Mouse (Mus musculus) gastrocnemius, postnatal 14 days (tissue): ENCODE measurements at regions not wholly inside any gene's neighbourhood (a gene's known extent, or its start where the extent isn't known, plus 50 kb on each side); places are given as distances from the start of the nearest gene placed in this dataset.
A peak's percentile ranks its signal among the peaks of the same experiment; 100 is the strongest.

Source experiments
- DNase-seq: peaks from one replicate; pipeline ENCODE4 v3.0.0; 2021; ENCODE audit warnings: mixed read lengths
- intact Hi-C: fragments of 180-260 bp; cut with DNase I; formaldehyde crosslinking; loops from one replicate; pipeline ENCODE4 v1.15.1; 2025; ENCODE audit warnings: low total_unique reads

GRCm38 (mm10) chr12:54405066-54405465 is 201.4 kb upstream of the Egln3 start:
- intact Hi-C loops = no loop called here
- DNase-seq = peak; percentile 67

GRCm38 (mm10) chr12:54402591-54402990 is 198.9 kb upstream of the Egln3 start:
- intact Hi-C loops = no loop called here
- peak; percentile 14 for DNase-seq

GRCm38 (mm10) chr12:54401665-54402064 is 198.0 kb upstream of the Egln3 start:
- DNase-seq = no peak
- intact Hi-C loops = no loop called here

GRCm38 (mm10) chr12:54400084-54400483 is 196.4 kb upstream of the Egln3 start:
- intact Hi-C loops = no loop called here
- no peak for DNase-seq

GRCm38 (mm10) chr12:54398080-54398479 is 194.4 kb upstream of the Egln3 start:
- intact Hi-C loops = no loop called here
- no peak for DNase-seq

- intact Hi-C loops = no loop called here
- no peak for DNase-seq
Measured at GRCm38 (mm10) chr12:54396952-54397351, 193.3 kb upstream of the Egln3 start.

- intact Hi-C loops = no loop called here
- no peak for DNase-seq
Measured at GRCm38 (mm10) chr12:54396341-54396740, 192.7 kb upstream of the Egln3 start.

GRCm38 (mm10) chr12:54385401-54385800 is 181.7 kb upstream of the Egln3 start:
- peak; percentile 30 for DNase-seq
- intact Hi-C loops = no loop called here

GRCm38 (mm10) chr12:54384116-54384515 is 180.5 kb upstream of the Egln3 start:
- DNase-seq = no peak
- intact Hi-C loops = no loop called here

- no peak for DNase-seq
- intact Hi-C loops = no loop called here
Measured at GRCm38 (mm10) chr12:54382965-54383364, 179.3 kb upstream of the Egln3 start.

- no peak for DNase-seq
- intact Hi-C loops = no loop called here
Measured at GRCm38 (mm10) chr12:54382061-54382460, 178.4 kb upstream of the Egln3 start.

- no peak for DNase-seq
- intact Hi-C loops = no loop called here
Measured at GRCm38 (mm10) chr12:54380322-54380721, 176.7 kb upstream of the Egln3 start.

GRCm38 (mm10) chr12:54378576-54378975 is 174.9 kb upstream of the Egln3 start:
- intact Hi-C loops = no loop called here
- DNase-seq = no peak

- no peak for DNase-seq
- intact Hi-C loops = no loop called here
Measured at GRCm38 (mm10) chr12:54374060-54374459, 170.4 kb upstream of the Egln3 start.

GRCm38 (mm10) chr12:54369217-54369616 is 165.6 kb upstream of the Egln3 start:
- DNase-seq = no peak
- intact Hi-C loops = no loop called here

- intact Hi-C loops = no loop called here
Measured at GRCm38 (mm10) chr12:54364381-54365095, 160.9 kb upstream of the Egln3 start.

GRCm38 (mm10) chr12:54361762-54362161 is 158.1 kb upstream of the Egln3 start:
- DNase-seq = no peak
- intact Hi-C loops = no loop called here

More at GRCm38 (mm10) chr12:54364381-54365095, 160.9 kb upstream of the Egln3 start:
- no peak for DNase-seq

GRCm38 (mm10) chr12:54354187-54354586 is 150.5 kb upstream of the Egln3 start:
- no peak for DNase-seq
- intact Hi-C loops = loop anchor here (10.0 kb wide), 1 partner anchor 131 kb away; no protein-coding TSS in a partner anchor

GRCm38 (mm10) chr12:54353694-54354093 is 150.0 kb upstream of the Egln3 start:
- intact Hi-C loops = loop anchor here (10.0 kb wide), 1 partner anchor 131 kb away; no protein-coding TSS in a partner anchor
- no peak for DNase-seq

- intact Hi-C loops = loop anchor here (10.0 kb wide), 1 partner anchor 132 kb away; no protein-coding TSS in a partner anchor
Measured at GRCm38 (mm10) chr12:54352963-54353606, 149.4 kb upstream of the Egln3 start.

GRCm38 (mm10) chr12:54350293-54350692 is 146.6 kb upstream of the Egln3 start:
- intact Hi-C loops = loop anchor here (10.0 kb wide), 1 partner anchor 135 kb away; no protein-coding TSS in a partner anchor

More at GRCm38 (mm10) chr12:54352963-54353606, 149.4 kb upstream of the Egln3 start:
- DNase-seq = no peak

More at GRCm38 (mm10) chr12:54350293-54350692, 146.6 kb upstream of the Egln3 start:
- no peak for DNase-seq
